Mouse (Mus musculus) urinary bladder, postnatal 14 days (tissue): Measurements from ENCODE around the gene Gnb1l.
A peak's percentile ranks its signal among the peaks of the same experiment; 100 is the strongest.

Experiments used
- DNase-seq: peaks from one replicate; pipeline ENCODE4 v3.0.0; 2021; ENCODE audit warnings: low spot score

The Gnb1l gene

DNA sequence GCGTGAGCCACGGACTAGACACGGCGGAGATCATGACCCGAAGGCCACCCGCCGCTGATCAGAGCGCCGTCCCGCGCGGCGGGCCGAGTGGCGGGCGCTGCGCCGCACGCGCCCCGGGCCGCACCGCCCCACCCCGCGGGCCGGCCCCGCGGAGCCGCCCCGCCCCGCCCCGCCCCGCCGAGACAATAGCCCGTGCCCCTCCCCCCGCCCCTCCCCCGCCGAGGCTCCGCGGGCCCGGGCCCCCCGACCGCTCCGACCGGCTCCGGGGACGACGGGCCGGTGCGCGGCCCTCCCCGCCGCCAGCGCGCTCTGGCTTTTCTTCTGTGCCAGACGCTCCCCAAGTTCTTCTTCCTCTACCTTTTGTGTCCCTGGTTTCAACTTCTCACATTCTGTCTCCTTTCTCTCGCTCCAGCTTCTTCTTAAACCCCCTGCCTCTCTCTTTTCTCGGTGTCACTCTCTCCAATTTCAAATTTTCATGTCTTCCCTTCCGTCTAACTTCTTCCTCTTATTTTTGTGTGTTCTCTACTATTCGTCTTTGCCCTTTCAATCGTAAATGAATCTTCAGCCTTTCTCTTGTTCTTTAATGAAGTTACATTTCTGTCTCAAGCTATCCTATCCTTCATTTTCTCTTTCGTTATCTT lies 88.5 kb downstream of the Gnb1l start:
- no peak for DNase-seq

DNA sequence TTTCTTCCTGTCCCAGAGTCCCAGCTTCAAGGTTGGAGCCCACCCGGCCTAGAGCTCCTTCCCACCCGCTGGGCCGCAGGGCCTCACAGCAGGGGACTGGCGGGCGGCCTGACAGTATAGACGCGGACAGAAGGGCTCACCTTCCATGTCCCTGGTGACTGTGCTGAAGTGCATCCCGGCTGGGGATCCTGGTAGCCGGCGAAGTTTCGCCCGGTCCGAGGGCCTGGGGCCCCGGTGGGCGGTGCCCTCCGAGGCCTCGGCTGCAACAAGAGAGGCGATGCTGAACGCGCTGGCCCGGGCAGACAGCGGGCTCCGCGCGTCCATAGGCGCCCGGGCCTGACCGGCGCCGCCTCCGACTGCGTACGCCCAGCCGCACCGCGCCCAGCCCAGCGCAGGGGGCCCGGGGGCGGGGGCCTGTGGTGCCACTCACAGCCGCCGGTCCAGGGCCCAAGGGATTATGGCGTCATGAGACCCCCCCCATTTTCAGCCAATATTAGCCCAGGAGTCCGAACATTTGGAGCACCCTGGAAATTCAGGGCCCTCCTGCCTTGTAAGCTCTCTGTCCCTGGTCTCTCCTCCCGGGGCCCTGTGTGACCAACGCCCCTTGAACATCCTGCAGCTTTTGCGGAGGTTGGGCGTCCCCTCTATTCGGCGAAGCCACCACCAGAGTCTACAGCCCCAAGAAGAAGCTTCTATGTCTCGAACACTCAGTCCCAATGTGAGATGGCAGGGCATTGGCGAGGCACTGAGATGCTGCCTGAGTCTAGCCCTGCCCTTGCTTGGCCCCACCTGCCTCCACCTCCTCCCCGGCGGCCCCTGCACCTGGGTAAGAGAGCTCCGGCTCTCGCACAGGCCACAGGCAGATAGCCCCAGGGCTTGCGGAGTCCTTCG lies 89.6 kb downstream of the Gnb1l start:
- no peak for DNase-seq

DNA sequence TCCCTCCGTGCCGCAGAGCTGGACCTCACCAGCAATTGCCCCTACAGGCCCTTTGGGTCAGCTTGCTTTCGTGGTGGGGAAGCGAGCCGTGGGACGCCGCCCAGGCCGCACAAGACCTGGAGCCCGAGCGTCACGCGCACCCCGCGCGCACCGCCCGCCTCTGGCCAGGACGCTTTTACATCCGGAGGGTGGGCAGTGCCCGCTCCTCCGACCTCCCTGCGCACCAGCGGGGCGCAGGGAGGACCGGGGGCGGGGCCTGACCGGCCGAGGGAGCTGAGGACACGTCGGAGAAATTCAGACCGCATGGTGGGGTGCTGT lies 90.2 kb downstream of the Gnb1l start:
- DNase-seq: no peak

DNA sequence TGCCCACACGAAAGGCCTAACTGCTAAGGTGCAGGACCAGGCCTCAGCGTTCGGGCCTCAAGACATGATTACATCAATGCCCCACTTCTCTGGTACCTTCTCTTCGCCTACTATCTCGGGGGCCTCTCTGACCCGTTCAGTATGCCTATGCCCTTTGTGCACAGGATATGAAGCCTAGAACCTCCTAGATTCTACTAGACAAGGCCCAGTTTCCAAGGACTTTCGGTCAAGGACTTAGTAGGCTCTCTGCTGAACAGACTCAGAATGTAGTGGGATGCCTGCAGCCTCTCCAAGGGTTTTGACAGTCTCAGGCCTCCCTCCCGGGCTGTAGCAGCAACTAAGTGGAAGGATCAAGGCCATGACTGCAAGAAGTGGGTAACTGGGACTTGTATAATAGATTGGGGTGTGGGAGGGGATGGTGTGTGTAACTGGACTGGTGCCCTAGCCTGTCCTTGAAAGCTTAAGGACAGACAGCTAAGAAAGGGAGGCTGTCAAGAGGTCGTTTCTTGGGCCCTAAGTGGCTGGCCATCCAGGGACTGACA lies 90.6 kb downstream of the Gnb1l start:
- DNase-seq: no peak

DNA sequence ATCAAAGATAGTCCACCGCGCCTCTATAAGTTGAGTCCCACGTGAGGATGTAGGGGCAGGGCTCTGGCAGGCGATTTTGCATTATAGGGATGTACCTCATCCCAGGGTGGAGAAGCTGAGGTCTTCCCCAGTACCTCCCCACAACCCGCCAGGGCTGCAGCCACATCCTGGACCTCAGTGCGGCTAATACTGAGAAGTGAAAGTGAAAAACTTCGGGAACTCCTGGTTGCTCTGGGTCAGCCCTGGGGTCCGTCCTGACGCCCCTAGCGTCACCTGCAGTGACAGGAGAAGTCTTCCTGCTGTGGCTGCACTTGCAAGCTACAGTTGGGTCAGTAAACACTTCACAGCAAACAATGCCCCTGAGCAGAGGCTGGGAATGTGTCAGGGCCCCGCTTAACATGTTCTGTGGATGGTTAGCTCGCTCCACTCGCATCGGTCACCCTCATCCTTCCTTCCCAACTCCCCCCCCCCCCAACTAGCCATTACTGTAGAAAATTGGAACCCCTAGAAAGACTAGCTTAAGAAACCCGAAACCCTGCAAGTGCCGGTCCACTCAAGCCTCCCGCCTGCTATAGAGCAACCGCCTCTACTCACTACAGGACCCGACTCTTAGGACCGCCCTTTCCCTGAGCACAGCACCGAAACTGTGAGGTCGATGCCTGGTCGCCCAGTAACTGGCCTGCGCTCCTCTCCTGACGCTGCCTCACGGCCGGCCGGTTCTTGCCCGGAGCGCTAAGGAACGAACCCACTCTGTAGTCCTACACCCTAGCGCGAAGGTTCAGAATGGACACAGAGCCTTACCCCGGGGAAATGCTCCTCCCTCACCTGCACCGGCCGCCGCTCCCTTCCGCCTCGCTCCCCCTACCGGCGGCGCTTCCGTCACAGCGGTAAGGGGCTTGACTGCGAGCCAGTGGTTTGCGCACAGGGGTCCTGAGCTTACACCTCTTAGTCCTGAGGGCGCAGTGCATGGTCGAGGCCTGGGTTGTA lies 91.6 kb downstream of the Gnb1l start, which contains the start of gene Tbx1:
Gene Tbx1 (minus strand): TSS at position 868 of the 987 bp plus-strand sequence.
- no peak for DNase-seq

DNA sequence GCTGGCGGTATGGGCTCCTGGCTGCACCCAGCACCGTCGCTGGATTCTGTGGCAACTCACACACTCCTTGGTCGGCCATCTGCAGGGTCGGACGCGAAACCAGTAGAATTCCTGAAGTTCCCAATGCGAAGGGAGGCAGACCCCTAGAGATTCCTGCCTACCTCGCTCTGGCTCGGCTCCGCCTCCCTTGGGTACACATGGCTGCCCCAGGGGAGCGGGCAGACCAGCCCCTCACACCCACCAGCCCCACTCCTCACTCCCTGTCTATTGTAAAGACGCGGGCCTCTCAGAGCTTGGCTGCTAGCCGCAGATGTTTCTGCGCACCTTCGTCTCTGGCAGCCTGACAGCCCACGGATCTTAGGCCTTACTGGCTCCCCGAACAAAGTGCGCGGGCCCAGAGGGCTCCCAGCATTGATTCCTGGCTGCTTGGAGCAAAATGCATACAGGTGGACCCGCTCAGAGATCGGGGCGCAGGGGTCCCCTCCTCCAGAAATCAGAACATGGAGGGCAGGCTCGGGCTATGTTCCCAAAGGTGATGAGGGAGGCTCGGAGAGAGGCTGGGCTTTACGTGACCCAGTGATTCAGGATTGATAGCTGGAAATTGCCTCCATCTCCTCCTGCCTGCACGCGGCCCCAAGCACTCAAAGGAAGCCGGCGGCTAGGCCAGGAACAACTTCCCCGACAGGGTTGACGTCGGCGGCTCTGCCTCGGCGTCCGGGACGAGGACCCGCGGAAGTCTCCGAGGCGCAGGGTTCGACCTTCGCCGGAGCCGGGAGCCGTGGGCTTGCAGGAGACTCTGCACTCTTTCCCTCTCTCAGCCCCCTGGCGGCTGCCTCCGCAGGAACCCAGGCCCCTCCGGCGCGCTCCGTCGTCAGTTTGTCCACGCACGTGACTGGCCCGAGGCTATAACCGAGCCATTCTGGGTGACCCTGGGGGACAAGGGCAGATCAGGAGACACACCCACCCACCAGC lies 92.8 kb downstream of the Gnb1l start:
- DNase-seq: no peak

DNA sequence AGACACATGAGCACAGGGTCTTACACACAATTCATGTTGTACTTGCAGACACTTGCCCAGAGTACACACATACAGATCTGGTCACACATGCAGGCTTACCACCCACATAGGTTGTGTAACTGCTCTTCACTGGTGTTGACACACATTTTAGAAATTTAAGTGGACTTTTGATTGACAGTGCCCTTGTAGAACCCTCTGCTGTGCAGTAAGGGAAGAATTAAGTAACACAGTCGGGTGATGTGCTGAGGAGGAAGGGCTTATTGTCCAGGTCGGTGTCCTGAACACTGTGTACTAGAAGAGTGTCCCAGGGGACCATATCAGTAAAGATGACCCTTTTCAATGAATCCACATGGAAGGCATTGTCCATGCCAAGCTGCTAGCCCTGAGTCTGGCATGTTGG lies 95.4 kb downstream of the Gnb1l start:
- no peak for DNase-seq

DNA sequence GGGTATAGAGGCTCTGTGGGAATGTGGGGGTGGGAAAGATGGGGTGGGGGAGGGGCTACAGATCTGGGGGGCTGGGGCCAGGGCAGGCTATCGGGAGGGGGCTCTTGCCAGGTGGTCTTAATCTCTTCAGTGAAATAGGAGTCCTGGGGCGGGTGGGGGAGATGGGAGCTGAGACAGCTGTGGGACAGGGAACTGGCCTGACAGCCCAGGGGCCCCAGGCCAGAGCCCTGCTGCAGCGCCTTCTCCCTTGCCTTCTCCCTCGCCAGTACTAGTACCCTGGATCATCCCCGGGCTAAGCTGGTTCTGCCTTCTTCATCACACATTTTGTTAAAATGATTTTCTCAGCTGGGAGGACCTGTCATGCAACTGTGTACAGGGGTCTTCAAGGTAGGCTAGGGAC lies 97.7 kb downstream of the Gnb1l start:
- DNase-seq: no peak

DNA sequence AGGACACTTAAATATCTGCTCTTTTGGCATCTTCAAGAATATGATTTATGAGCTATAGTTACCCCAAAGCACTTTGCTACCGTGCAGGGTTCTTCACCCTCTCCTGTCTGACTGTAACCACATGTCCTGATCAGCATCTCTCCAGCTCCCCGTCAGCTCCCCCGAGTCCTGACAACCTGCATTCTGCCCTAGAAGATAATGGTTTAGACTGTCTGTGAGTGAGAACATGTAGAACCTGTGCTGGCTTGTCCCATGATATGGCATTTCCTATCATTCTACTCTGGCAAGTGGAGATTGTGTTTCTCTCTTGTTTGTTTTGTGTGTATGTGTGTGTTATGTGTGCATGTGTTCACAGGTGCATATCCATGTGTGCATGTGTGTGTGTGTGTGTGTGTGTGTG lies 99.5 kb downstream of the Gnb1l start:
- DNase-seq: no peak

DNA sequence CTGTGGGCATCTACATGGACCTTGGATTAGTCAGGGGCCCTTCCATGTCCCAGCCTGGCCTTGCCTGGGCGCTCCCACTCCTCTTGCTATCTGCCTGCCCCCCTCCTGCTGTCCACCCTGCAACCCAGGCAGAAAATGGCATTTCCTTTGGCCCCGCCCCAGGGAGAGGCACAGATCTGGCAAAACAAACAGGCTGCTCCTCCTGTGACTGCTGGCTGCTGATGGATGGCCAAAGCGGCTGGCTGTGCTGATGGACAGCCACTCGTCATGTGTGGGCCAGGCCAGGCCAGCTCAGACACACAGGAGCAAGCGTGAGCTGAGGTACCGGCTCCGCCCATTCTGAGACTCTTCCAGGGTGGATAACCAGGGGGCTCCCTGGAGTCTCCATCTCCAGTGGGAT lies 102.9 kb downstream of the Gnb1l start:
- peak; percentile 52 for DNase-seq

DNA sequence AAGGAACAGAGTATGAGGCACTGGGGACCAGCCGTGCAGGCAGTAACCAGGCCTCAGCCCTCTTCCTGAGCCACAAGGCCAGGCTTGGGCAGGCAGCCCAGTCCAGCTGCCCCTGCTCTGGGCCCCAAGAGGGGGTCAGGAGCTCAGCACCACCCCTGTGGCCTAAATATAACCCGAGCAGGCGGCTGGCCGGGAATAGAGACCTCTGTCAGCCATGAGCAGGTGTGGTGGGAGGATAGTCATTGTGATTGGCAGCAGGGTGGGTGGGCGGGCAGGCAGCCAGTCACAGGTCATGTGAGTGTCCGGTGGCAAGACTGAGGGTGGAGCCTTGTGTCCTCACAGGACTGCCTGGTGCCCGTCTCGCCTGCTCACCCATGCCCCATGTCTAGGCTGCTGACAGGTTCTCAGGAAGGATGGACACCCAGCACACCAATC lies 105.8 kb downstream of the Gnb1l start:
- DNase-seq: no peak

DNA sequence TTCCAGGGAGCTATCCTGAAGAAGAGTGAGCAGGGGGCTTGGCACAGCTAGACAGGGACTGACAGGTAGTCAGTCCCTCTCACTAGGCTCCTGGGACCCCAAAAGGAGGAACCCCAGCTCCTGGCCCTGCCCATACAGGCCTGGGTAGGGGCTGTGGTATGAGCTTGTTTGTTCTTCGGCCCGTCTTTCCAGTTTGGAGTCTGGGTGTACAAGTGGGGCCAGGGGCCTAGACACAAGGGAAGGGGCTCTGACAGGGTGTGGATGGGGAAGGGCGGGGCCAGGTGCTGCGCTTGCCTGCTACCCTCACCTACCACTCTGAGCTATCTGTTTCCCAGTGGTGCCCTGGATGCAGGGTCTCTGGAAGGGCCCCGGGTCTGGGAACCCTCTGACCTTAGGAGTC lies 107.2 kb downstream of the Gnb1l start:
- DNase-seq: peak; percentile 65

DNA sequence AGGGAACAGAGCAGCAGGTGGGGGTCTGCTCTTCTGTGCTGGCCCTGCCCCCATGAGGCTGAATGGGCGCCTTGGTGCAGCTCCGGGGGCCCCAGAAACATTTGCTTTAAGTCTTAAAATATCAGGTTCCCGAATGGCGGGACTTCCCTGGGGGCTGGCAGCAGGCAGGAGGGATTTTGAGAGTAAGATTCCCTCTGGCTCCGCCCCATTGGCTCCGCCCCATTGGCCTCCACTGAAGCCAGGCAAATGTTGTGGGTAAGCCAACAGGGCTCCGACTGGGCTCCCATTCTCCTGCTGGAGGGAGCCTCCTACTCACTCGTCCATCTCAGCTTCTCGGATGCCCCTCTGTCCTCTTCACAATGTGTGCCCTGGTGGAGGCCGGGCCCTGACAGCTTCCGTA lies 109.7 kb downstream of the Gnb1l start:
- DNase-seq: no peak

DNA sequence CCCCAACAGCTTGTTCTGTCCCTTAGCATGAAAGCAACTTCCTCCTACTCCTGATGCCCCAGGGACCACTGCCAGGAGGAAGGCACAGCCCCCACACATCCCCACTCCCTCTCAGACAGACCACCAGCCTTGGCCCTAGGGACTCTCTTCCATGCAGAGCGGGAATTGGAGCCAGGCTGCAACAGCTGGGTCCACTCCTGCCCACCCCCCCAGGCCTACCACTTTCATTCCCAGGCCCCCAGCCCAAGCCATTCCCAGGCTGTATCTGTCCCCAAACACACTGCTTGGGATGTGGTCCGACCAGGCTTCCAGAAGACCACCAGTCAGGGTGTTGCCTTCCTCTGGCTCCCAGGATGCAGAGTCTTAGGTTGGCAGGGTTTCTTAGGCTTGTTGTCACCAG lies 110.6 kb downstream of the Gnb1l start:
- no peak for DNase-seq

DNA sequence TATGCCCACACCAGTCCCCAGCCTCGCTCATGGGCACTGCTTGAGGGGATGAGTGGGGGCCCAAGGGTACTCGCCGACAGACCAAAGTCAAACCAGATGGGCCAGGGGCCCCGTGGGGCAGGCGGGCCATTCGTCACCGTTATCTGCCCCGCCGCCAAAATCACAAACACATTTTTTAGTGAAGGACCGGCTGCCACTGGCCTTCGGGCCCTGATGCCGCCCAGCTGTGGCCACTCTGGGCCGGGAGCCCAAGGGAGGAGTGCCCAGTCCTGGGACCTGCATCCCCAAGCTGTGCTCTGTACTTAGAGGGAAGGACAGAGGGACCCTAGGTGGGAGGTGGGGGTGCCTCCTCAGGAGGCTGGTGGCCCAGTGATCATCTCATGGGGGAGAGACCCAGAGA lies 113.2 kb downstream of the Gnb1l start:
- DNase-seq: no peak

DNA sequence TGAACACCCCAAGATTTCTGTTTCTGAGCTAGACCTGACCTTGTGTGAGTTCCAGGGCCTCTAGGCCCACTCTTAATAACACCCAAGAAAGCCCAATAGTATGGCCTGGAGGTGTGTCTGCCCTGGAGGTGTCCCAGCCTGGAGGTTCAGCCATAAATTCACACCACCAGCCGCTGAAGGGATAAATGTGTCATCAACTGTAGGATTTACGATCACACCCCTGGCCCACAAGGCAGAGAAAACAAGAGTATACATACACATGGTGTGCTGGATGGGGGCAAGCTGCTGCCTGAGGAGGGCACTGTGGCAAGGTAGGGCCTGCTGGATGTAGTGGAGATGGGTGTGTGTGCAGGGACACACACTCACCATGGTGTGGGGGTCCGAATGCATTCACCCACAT lies 114.8 kb downstream of the Gnb1l start:
- no peak for DNase-seq
